Mouse (Mus musculus) forebrain, embryonic 11.5 days (tissue): ENCODE results near the gene Kcne1. TPM values are rescaled to one million over a fixed set of nuclear protein-coding genes. Genes with fewer than 3 reads are reported as not detected.

Source experiments
- ATAC-seq: fragments of 200-750 bp; cut with Nextera tagmentation; replicated peaks from 2 replicates; pipeline ENCODE4 v1.8.0; 2017; ENCODE audit warnings: moderate TSS enrichment; ENCODE audit not compliant: low FRiP score
- DNase-seq: peaks from one replicate; pipeline ENCODE4 v3.0.0-alpha.2; 2017; ENCODE audit warnings: low spot score
- H3K27ac ChIP-seq: fragments of 300-500 bp; sonication (generic); 2 replicates; pipeline ENCODE4 v1.5.1; 2014; ENCODE audit warnings: low read depth, low read length
- H3K27me3 ChIP-seq: fragments of 300-500 bp; sonication (generic); 2 replicates; pipeline ENCODE4 v1.6.1; 2014; ENCODE audit warnings: mild to moderate bottlenecking, low read length, mixed read lengths; ENCODE audit not compliant: control insufficient read depth, insufficient read depth
- H3K36me3 ChIP-seq: fragments of 300-500 bp; sonication (generic); 2 replicates; pipeline ENCODE4 v1.6.1; 2014; ENCODE audit warnings: mild to moderate bottlenecking, low read length, moderate library complexity, mixed read lengths; ENCODE audit not compliant: control insufficient read depth, insufficient read depth
- H3K4me1 ChIP-seq: fragments of 300-500 bp; sonication (generic); replicated peaks from 2 replicates; pipeline ENCODE4 v1.6.1; 2014; ENCODE audit warnings: low read length, mixed read lengths; ENCODE audit not compliant: control insufficient read depth, insufficient read depth
- H3K4me2 ChIP-seq: fragments of 300-500 bp; sonication (generic); 2 replicates; pipeline ENCODE4 v1.6.1; 2014; ENCODE audit warnings: low read depth, mild to moderate bottlenecking, low read length, moderate library complexity, mixed read lengths; ENCODE audit not compliant: severe bottlenecking
- H3K4me3 ChIP-seq: fragments of 300-500 bp; sonication (generic); 2 replicates; pipeline ENCODE4 v1.5.1; 2014; ENCODE audit warnings: low read depth, low read length
- H3K9ac ChIP-seq: fragments of 300-500 bp; sonication (generic); 2 replicates; pipeline ENCODE4 v1.6.1; 2014; ENCODE audit warnings: low read length
- H3K9me3 ChIP-seq: fragments of 300-500 bp; sonication (generic); 2 replicates; pipeline ENCODE4 v1.6.1; 2016; ENCODE audit warnings: low read length, mixed read lengths; ENCODE audit not compliant: control insufficient read depth
- WGBS: fragments of 180-500 bp; shearing (Covaris S2); extraction: QIAGEN DNeasy Blood & Tissue Kit; methylation state at CpG from one replicate; pipeline ENCODE4 v1.1.7; 2014; 5-methylcytosine and 5-hydroxymethylcytosine counted together
- polyA plus RNA-seq: library from polyadenylated mRNA; unstranded; fragments of >200 nt; fragmentation: Nextera tagmentation; extraction: Ambion mirVana; gene quantifications from 2 replicates; pipeline ENCODE4 v1.2.1, GENCODE M21; 2014

The Kcne1 gene
- polyA plus RNA-seq = 0.29 TPM in 1 of 2 replicates, not detected in the other

DNA sequence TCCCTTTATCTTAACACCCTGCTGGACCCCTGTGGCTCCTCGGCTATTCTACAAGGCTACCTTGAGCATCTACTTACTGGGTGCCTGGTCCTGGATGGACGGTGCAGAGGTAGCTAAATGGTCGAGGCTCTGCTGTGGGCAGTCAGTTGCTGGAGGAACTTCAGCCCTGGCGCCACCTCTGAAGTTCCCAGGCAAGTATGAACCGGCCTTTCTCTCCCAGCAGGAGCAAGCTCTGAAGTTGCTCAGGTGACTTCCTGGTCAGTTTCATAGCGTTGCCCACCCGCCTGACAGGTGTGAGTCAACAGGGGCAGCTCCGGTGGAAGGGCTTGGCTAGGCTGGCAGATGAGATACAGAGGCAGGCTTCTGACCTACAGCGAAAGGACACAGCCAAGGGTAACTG lies at the start of gene Kcne1:
Gene Kcne1, minus strand, starts transcription at position 240 of the 400 bp plus-strand sequence.
- WGBS = 65% methylated on average over 9 of the region's 9 CpGs
- Histone ChIP-seq H3K4me2 (no peak within 1 kb of the TSS), H3K9me3 (no peaks in the 10 kb centered on the region), H3K9ac (no peak within 1 kb of the TSS), H3K4me3 (no peak within 1 kb of the TSS), H3K36me3 (no peaks in the 10 kb centered on the region), H3K27ac (no peak within 1 kb of the TSS), H3K27me3 (no peaks in the 10 kb centered on the region; the same call in 1 of the 2 replicates), H3K4me1 (0 out of 2 replicates have a peak, but pooled peaks cover 4% of the 10 kb centered on the region)
- no peak for DNase-seq
- no peak for ATAC-seq

DNA sequence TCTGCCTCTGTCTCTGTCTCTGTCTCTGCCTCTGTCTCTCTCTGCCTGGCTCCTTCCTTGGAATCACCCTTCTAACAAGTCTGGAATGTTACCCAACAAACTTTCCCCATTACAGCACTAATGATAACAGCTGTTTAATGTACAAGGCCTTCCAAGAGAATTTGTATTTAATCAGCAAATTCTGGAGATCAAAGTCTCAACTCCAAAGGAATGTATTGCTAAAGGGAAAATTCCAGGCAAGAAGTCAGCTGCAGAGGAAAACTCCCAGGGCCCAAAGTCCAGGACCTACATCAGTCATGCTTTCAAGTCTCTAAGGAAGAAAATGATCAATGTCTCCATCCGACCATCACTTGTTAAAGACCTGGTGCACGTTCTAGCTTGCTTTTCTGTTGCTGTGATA lies 48.6 kb upstream of the Kcne1 start:
- Histone ChIP-seq H3K4me1 (peaks cover 4% of the 10 kb centered on the region), H3K4me3 (no peak overlapping the region), H3K36me3 (no peaks in the 10 kb centered on the region), H3K9me3 (no peaks in the 10 kb centered on the region), H3K9ac (no peak overlapping the region), H3K27me3 (no peaks in the 10 kb centered on the region), H3K4me2 (no peak overlapping the region), H3K27ac (no peak overlapping the region)
- ATAC-seq (no peak), DNase-seq (no peak)
- 88% methylated on average over 2 of the region's 2 CpGs for WGBS

DNA sequence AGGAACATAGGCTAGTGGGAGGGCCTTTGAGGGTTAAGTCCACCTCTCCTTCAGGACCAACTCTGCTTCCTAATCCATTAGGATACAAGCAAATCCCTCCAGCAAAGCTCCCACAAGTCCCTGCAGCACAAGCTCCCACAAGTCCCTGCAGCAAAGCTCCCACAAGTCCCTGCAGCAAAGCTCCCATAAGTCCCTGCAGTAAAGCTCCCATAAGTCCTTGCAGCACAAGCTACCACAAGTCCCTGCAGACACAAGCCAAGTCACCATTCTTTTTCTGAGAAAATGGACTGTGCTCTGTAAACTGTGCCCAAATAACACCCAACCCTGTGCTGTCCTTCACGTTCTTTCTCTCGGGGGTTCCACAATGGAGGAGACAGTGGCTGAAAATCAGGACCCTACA lies 44.9 kb upstream of the Kcne1 start:
- H3K27ac ChIP-seq = no peak overlapping the region
- H3K4me1 ChIP-seq = peaks cover 19% of the 10 kb centered on the region
- no peaks in the 10 kb centered on the region for H3K36me3 ChIP-seq
- DNase-seq (no peak), ATAC-seq (no peak)
- H3K27me3 ChIP-seq = no peaks in the 10 kb centered on the region
- no peak overlapping the region for H3K4me2 ChIP-seq
- no peaks in the 10 kb centered on the region for H3K9me3 ChIP-seq
- no peak overlapping the region for H3K9ac ChIP-seq
- 92% methylated on average over 2 of the region's 2 CpGs for WGBS
- H3K4me3 ChIP-seq = no peak overlapping the region

DNA sequence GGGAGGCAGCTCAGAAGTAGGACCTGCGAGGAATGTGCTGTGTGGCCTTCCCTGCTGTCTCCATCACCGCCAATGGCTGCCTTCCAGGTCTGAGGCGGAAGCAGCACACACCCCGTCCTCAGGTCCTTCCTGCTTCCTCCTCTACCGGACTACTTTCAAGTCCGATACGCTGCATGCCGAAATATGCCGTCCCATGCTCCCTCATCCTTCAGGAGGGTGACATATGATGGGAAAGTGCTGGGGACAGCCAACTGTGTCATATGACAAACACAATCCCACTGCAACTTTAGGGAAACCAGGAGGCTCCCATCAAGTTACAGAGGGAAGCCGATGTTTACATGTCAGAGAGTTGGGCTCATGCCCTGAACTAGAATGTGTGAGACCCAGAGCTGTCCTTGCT lies 43.8 kb upstream of the Kcne1 start:
- no peak for ATAC-seq
- peaks cover 26% of the 10 kb centered on the region for H3K4me1 ChIP-seq
- H3K9me3 ChIP-seq = no peaks in the 10 kb centered on the region
- no peak overlapping the region for H3K27ac ChIP-seq
- DNase-seq = no peak
- H3K4me3 ChIP-seq = no peak overlapping the region
- H3K27me3 ChIP-seq = no peaks in the 10 kb centered on the region
- no peak overlapping the region for H3K9ac ChIP-seq
- 83% methylated on average over 10 of the region's 10 CpGs for WGBS
- H3K36me3 ChIP-seq = no peaks in the 10 kb centered on the region
- no peak overlapping the region for H3K4me2 ChIP-seq

DNA sequence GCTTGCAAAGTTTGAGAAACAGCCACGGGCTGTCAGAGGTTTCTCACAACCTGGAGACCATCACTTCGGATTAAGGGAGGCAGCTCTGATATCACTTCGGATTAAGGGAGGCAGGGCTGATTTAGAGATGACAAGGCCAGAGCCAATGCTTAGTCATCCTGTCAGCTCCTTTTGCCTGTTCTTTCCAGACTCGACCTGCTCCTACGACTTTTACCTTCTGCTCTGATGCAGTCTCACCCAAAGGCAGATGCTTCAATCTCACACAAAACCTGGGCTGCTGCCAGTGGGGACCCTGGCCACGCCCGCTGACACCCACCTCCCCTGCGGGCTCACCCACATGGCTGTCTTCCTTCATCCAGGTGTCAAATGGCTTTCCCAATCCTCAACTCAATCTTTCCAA lies 42.9 kb upstream of the Kcne1 start:
- Histone ChIP-seq H3K9ac (no peak overlapping the region), H3K4me3 (no peak overlapping the region), H3K9me3 (no peaks in the 10 kb centered on the region), H3K4me1 (peaks cover 28% of the 10 kb centered on the region), H3K4me2 (no peak overlapping the region), H3K27ac (no peak overlapping the region; the same call in 1 of the 2 replicates), H3K27me3 (no peaks in the 10 kb centered on the region), H3K36me3 (no peaks in the 10 kb centered on the region)
- 35% methylated on average over 8 of the region's 8 CpGs for WGBS
- no peak for ATAC-seq
- no peak for DNase-seq

DNA sequence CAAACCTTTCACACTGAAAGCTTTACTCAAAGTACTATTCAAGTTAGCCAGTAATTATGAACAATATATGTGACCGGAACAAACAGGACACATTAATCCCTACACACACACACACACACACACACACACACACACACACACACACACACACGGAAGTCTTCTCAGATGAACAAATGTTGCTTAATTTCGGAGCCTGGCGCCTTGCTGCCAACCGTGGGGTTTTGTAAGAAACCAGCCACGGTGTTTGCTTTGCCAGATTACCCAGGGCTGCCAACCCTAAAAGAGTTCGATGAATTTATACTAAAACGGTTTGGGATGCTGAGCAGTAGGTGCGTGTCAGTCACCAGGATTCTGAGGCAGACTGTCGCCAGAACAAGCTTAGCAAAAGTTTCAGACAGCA lies 41.9 kb upstream of the Kcne1 start:
- 50% methylated on average over 10 of the region's 10 CpGs for WGBS
- Histone ChIP-seq H3K4me1 (peaks cover 28% of the 10 kb centered on the region), H3K27ac (no peak overlapping the region), H3K9ac (no peak overlapping the region), H3K27me3 (no peaks in the 10 kb centered on the region), H3K4me3 (no peak overlapping the region), H3K36me3 (no peaks in the 10 kb centered on the region; the same call in 1 of the 2 replicates), H3K9me3 (no peaks in the 10 kb centered on the region), H3K4me2 (no peak overlapping the region)
- ATAC-seq = no peak
- DNase-seq = no peak

DNA sequence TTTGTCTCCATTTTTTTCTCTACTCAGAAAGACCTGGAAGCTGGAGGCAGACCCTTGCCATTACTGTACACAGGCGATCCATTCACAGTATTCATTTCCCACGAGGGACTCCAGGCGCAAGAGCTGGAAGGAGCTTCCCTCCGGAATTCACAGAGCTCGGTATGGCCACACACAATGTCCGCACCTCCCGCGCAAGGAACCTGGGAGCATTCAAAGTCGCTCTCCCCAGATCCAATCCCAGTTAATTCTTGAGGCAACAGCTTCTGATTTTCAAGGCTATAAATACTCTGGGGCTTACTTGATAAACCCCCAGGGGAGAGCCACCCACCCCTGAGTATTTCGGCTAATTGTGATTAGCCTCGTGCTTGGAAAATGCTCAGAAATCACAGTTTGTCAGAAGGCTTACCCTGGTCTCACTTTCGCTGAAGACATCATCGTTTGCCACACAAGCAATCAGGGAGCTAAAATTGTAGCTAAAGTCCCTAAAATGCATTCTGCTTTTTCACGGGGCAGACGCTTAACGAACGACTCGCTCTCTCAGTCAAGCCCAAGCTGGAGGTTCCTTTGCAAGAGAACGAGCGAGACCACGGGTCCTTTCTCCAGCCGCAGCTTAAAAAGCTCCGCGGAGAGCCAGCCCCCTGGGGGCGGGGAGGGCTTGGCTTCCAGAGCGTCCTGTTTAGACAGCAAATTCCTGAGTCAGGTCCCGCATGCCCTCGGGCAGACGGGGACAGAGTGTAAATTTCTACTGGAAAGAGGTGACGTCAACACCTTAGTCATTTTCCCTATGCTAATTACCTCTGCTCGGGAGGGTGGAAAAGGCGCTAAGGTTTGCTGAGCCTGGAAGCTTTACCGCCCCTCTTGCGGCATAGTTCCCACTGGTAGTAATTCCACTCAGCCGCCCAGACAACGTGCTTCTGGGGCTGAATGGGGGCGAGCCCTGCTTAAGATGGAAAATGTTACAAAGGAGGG lies 40.5 kb upstream of the Kcne1 start:
- no peaks in the 10 kb centered on the region for H3K9me3 ChIP-seq
- ATAC-seq (peak; percentile 90), DNase-seq (peak; percentile 94)
- peak overlapping the region; percentile 79 for H3K4me2 ChIP-seq
- WGBS = under 1% methylated on average over 37 of the region's 37 CpGs
- H3K9ac ChIP-seq = peak overlapping the region; percentile 60
- peak overlapping the region; percentile 76 for H3K27ac ChIP-seq
- H3K4me1 ChIP-seq = peaks cover 28% of the 10 kb centered on the region
- H3K36me3 ChIP-seq = no peaks in the 10 kb centered on the region; the same call in 1 of the 2 replicates
- H3K4me3 ChIP-seq = peak overlapping the region; percentile 38
- H3K27me3 ChIP-seq = no peaks in the 10 kb centered on the region

DNA sequence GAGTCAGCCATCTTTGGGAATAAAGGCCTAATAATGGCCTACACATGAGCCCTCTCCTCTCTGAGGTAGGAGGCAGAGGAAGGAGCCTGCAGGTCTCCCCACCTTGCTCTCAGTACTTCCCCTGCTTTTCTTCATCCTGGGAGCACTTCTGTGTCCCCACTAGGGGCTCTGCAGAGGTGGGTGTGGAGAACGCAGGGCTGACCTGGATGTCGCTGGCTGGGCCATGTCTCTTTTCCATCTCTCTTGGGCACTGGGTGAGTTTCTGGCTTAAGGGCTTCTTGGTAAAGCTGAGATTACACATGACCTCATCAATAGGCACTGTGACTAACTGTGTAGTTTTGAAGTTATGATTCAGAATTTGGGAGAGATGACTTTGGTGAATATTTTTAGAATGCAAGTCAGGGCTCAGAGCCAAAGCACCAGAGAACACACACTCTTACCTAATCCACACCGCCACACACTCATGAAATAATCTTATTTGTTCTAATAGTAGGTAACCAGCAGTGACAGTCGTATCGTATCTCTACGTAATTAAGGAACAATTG lies 39.4 kb upstream of the Kcne1 start:
- H3K9me3 ChIP-seq = no peaks in the 10 kb centered on the region
- peak overlapping the region; percentile 60; the same call in 1 of the 2 replicates for H3K9ac ChIP-seq
- H3K4me3 ChIP-seq = peak overlapping the region; percentile 38; the same call in 1 of the 2 replicates
- peaks cover 28% of the 10 kb centered on the region for H3K4me1 ChIP-seq
- no peak for ATAC-seq
- no peak overlapping the region for H3K27ac ChIP-seq
- H3K27me3 ChIP-seq = no peaks in the 10 kb centered on the region
- peak overlapping the region; percentile 79; the same call in 1 of the 2 replicates for H3K4me2 ChIP-seq
- DNase-seq = no peak
- no peaks in the 10 kb centered on the region; the same call in 1 of the 2 replicates for H3K36me3 ChIP-seq
- WGBS = 51% methylated on average over 6 of the region's 6 CpGs
